In genomic region chr4:109789347-109790001, GRCm38 (mm10) we compare ENCODE assay signal across 26 mouse cellular contexts.
DNase-seq lines count a peak whose midpoint lies in the region; ATAC-seq and TF ChIP-seq lines count a peak whose summit lies in the region.
"Had no signal": no experiment of that assay in that cellular context is flagged by ENCODE, and none has a peak within 500 bp of the region (broad histone marks: within the 10 kb centered on the region; RNA-seq: fewer than 3 reads in every experiment).

No protein-coding gene starts in this region.

- WGBS in forebrain, embryonic 13.5 days = 9% methylated on average over 4 of the region's 4 CpGs

- H3K4me2 ChIP-seq in forebrain, embryonic 13.5 days = peak overlapping the region; percentile 25; the same call in 1 of the 2 replicates
- H3K4me2 ChIP-seq: embryonic facial prominence, embryonic 15.5 days; heart, embryonic 15.5 days; hindbrain, embryonic 15.5 days; intestine, embryonic 15.5 days; limb, embryonic 12.5 days; liver, embryonic 15.5 days; lung, embryonic 14.5 days had no signal

- H3K4me3 ChIP-seq in layer of hippocampus, adult 2 months = no peak overlapping the region
- H3K4me3 ChIP-seq in forebrain, embryonic 13.5 days = no peak overlapping the region
- H3K4me3 ChIP-seq: embryonic facial prominence, embryonic 10.5 days; embryonic facial prominence, embryonic 15.5 days; heart, embryonic 10.5 days; heart, embryonic 15.5 days; hindbrain, embryonic 15.5 days; intestine, embryonic 15.5 days; limb, embryonic 12.5 days; liver, embryonic 15.5 days had no signal

- H3K9ac ChIP-seq in forebrain, embryonic 13.5 days = no peak overlapping the region
- H3K9ac ChIP-seq: embryonic facial prominence, embryonic 15.5 days; heart, embryonic 15.5 days; hindbrain, embryonic 15.5 days; intestine, embryonic 15.5 days; limb, embryonic 12.5 days; liver, embryonic 15.5 days; lung, embryonic 14.5 days had no signal

- peak overlapping the region; percentile 51; the same call in 1 of the 2 replicates for H3K27ac ChIP-seq in layer of hippocampus, adult 2 months
- peak overlapping the region; percentile 77 for H3K27ac ChIP-seq in forebrain, embryonic 13.5 days
- H3K27ac ChIP-seq: embryonic facial prominence, embryonic 10.5 days; embryonic facial prominence, embryonic 15.5 days; heart, embryonic 10.5 days; heart, embryonic 15.5 days; hindbrain, embryonic 15.5 days; intestine, embryonic 15.5 days; limb, embryonic 12.5 days; liver, embryonic 15.5 days had no signal

- peak; percentile 5 for DNase-seq in embryo, embryonic 10 days (ENCODE audit: low spot score)
- DNase-seq in embryo, embryonic 9.5 days (ENCODE audit: extremely low spot score) = no peak
- no peak for DNase-seq in layer of hippocampus, adult 2 months (ENCODE audit: low spot score in 2 of 2)
- DNase-seq in layer of hippocampus, adult 8-10 months (ENCODE audit: low spot score in 2 of 2) = no peak
- no peak for DNase-seq in testis, postnatal 14 days (ENCODE audit: low spot score)
- DNase-seq: adrenal gland, adult 2 months; adrenal gland, postnatal 36 days; cerebellum, adult 9-10 months; cerebellum, postnatal 36 days; gastrocnemius, postnatal 25 days; heart, adult 11 months; kidney, adult 2 months; lung, embryonic 14.5 days; lung, postnatal 14 days had no signal

- TF ChIP-seq CTCF in layer of hippocampus, adult 2 months (conservative IDR thresholded peaks at IDR 0.05) = no peak

- H3K9me3 ChIP-seq in forebrain, embryonic 13.5 days (replicated peaks) = no peaks in the 10 kb centered on the region
- H3K9me3 ChIP-seq: embryonic facial prominence, embryonic 10.5 days; embryonic facial prominence, embryonic 15.5 days; heart, embryonic 10.5 days; heart, embryonic 15.5 days; hindbrain, embryonic 15.5 days; intestine, embryonic 15.5 days; limb, embryonic 12.5 days; liver, embryonic 15.5 days had no signal

- no peaks in the 10 kb centered on the region for H3K36me3 ChIP-seq in forebrain, embryonic 13.5 days (ENCODE audit: poor library complexity, severe bottlenecking)
- H3K36me3 ChIP-seq: embryonic facial prominence, embryonic 10.5 days; embryonic facial prominence, embryonic 15.5 days; heart, embryonic 10.5 days; heart, embryonic 15.5 days; hindbrain, embryonic 15.5 days; intestine, embryonic 15.5 days; limb, embryonic 12.5 days; liver, embryonic 15.5 days had no signal

- H3K4me1 ChIP-seq in forebrain, embryonic 13.5 days = peaks cover 20% of the 10 kb centered on the region; the same call in 1 of the 2 replicates
- H3K4me1 ChIP-seq: embryonic facial prominence, embryonic 15.5 days; heart, embryonic 10.5 days; heart, embryonic 15.5 days; hindbrain, embryonic 15.5 days; intestine, embryonic 15.5 days; limb, embryonic 12.5 days had no signal

- peak; percentile 74; the same call in 1 of the 2 replicates for ATAC-seq in forebrain, embryonic 13.5 days
- ATAC-seq in cerebellum, adult (ENCODE audit: insufficient number of reproducible peaks, low FRiP score, low TSS enrichment) = no peak
- ATAC-seq: activated CD4-positive, CD25-positive, alpha-beta regulatory T cell, adult 4 months; intestine, embryonic 15.5 days had no signal

- H3K27me3 ChIP-seq in forebrain, embryonic 13.5 days = peaks cover 3% of the 10 kb centered on the region; the same call in 1 of the 2 replicates
- H3K27me3 ChIP-seq: CH12.LX; embryonic facial prominence, embryonic 15.5 days; heart, embryonic 15.5 days; hindbrain, embryonic 15.5 days; intestine, embryonic 15.5 days; limb, embryonic 12.5 days; liver, embryonic 15.5 days had no signal
